Mouse (Mus musculus) MEL (cell line): ENCODE data around the gene Tnfsfm13.

ENCODE experiments used
- MAFK ChIP-seq: IDR thresholded peaks from 2 replicates; pipeline ENCODE4 v1.6.1; 2011; ENCODE audit warnings: low read depth, mild to moderate bottlenecking, low read length, improper control_type of control experiment, borderline replicate concordance
- POLR2A ChIP-seq, 2 experiments: IDR thresholded peaks; 2 replicates each; pipeline ENCODE4 v1.6.1; 2011 to 2012; ENCODE audit warnings: low read length in 2 of 2, mild to moderate bottlenecking in 2 of 2, control low read depth in 1 of 2, improper control_type of control experiment in 1 of 2, low read depth in 1 of 2, moderate library complexity in 1 of 2; ENCODE audit not compliant: control insufficient read depth in 1 of 2, insufficient read depth in 1 of 2, poor library complexity in 1 of 2

- no peak for TF ChIP-seq POLR2A (IDR thresholded peaks at IDR 0.05; ENCODE audit: control insufficient read depth in 1 of 2, insufficient read depth in 1 of 2, low read depth in 1 of 2, low read length in 2 of 2, poor library complexity in 1 of 2)
- TF ChIP-seq MAFK = no peak
Observed at GRCm38 (mm10) chr11:69692196-69692811, 3.6 kb downstream of the Tnfsfm13 start.
